Mouse (Mus musculus) kidney, postnatal 4 days (tissue): ENCODE measurements at regions not wholly inside any gene's neighbourhood (a gene's known extent, or its start where the extent isn't known, plus 50 kb on each side); places are given as distances from the start of the nearest gene placed in this dataset.

ENCODE experiments used
- DNase-seq, 2 experiments: peaks; one replicate each; pipeline ENCODE4 v3.0.0; 2021; ENCODE audit warnings: mixed read lengths in 2 of 2

DNA sequence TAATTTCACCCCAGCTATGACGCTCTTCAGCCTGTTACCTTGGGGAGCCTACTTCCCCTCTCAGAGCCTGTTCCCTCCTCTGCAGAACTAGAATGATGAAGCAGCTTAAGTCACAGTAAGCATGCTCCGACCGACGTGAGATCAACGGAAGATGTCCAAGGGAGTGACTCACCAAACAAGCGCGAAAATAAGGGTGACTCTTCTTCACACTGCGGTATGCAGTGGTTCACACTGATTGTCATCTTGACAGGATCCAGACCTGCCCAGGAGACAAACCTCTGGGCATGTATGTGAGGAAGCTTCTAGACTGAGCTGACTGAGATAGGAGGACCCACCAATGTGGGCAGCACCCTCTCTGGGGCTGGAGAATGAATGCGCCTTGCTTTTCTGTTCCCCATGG lies 116.3 kb upstream of the Tpm1 start:
- no peak for DNase-seq

- no peak for DNase-seq
Measured at GRCm38 (mm10) chr9:67163746-67164145, 114.5 kb upstream of the Tpm1 start.

DNA sequence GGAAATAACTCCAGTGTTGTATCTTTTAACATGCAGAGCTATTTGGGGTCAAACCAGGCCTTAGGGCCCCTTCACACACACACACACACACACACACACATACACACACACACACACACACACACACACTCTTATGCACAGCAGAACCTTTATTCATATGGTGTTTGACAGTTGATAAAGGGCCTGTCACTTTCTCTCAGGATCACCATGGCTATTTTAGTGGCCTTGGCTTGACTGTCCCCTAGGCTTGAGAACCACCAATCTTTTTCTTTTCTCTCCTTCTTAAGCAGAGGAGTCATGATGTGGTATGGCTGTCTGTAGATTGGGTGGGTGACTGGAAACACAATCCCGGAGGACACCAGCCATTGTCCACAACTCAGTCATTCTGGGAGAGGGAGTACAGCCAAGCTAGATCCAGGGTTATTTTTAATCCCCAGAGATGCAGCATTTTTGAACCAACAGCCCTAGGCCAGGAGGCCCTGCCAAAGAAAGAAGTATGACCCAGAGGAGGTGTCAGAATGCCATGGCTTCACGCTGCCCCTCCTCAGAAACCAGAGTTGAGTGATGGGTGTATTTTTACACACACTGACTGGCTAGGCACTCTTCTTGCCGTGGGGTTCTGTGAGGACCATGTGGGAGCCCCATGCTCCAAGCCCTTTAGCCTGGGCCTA lies 111.7 kb upstream of the Tpm1 start:
- no peak for DNase-seq

DNA sequence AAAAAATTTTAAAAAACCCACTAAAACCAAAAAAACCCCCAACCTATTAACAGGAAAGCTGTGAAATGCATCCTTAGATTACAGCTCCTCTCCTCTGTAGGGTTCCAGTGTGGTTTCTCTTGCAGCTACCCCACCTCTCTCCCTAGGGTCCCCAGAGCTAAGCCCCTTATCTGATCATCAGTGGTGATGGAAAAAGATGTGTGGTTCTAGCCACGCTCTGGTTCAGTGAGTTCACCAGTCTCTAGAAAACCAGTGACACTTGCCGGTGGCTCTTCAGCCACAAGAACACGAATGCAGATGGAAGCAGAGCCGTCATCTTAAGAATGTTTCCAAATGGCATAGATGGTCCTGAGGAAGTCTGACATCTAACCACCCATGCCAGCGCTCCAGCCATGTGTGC lies 111.1 kb upstream of the Tpm1 start:
- no peak for DNase-seq

DNA sequence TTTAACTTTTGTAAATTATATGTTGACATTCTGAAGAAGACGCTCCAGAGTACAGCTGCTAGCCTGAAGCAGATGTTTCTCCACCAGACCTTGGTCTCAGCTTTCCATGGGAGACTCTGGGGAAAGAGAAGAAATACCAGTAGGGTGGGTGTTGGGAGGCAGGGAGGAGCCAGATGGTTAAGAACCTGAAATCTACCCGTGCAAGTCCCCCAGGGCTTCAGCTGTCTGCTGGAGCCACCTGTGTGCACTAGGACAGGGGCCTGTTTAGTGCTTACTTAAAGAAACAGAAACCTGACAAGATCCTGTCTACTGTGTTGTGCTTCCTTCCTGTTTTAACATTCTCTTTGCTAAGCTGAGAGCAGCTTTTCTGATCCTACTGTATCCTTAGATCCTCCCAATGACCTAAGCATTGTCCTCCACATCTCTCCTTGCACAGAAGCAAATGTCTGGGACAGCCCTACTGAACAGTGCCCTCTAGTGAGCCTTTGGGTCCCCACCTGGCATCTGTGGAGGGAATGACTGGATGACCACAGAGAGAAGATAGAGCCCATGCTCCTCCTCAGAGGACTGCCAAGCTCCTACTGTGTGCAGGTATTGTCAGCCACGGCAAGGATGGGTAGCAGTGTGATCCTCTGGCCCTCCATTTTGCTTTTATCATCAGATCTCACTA lies 107.5 kb upstream of the Tpm1 start:
- DNase-seq: peak; percentile 72 to 81

GRCm38 (mm10) chr9:67154062-67154461 lies 104.9 kb upstream of the Tpm1 start:
- no peak for DNase-seq

DNA sequence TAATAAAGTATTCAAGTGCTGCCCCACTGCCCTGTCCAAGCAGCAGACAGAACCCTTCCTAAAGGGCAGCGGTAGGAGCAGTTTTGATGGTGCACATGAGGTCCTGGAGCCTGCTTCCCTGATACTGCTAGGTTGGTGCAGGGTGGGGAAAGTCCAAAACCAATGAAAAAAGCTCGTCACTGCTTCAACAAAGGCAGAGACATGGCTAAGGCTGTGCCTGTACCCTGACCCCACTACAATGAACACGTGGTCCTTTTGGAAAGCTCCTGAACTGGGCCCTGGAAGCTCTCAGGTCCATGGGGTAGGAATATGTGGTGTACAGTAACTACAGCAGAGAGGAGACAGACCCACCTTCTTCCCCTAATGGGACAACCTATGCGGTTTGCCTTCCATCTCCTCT lies 104.1 kb upstream of the Tpm1 start:
- DNase-seq: no peak

DNA sequence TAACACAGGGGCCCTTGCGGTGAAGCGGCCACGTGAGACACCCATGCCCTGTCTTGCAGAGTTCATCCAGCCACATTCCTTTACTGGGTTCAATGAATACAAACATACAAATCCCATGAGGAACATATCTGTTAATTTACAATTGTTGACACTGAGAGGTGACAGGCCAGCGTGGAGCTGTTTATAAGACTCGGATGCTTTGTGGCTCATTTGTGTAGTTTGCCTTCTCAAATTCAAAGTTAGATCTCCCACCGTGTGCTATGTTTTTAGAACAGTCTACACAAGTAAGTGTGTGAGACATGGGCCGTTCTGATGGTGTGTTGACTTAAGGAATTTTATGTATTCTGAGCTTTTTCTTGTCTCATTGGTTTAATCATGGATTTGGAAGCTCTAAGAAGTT lies 98.5 kb upstream of the Tpm1 start:
- peak in 1 of 2 experiments; percentile 40 for DNase-seq

DNA sequence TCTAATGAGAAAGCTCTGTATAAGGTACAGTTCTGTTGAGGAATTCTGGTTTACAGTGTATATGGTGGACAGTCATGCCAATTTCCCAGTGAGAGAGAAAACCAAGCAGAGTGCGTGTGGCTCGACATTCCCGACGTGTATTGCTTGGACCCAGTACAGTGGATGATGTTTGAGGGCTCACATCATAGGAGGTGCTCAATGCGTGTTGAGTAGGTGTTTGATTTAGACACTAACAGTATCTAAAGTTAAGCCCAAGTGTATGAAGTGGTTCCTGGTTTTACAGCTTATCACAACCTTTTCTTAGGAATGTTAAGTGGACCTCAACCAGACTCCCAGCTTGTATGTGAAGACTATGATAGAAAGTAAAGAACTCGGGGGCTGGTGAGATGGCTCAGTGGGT lies 96.2 kb upstream of the Tpm1 start:
- DNase-seq: no peak

- DNase-seq: no peak
Measured at GRCm38 (mm10) chr9:67144511-67144910, 95.3 kb upstream of the Tpm1 start.

DNA sequence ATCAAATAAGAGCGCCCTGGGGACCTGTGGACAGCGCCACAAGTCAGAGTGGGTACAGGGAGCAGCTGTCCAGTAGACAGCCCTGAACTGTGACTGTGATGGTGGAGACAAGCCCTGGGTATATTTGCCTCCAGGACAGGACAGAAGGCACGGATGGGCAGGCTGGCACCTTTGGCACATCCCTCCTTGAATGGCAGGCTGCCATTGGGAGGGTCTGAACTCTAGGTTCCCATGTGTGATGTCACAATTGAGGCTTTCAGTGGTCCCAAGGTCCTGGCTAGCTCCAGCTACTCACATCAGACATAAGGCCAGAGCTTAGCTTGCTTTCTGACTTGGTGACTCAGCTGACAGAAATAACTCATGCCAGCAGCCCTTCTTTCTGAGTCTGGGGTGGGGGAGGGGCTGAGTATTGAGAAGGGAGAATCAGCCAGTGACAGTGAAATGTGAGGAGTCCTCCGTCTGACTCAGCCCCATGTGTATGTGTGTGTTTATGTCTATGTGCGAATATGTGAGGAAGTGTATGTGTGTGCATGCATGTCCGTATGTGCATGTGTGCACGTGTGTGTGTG lies 91.2 kb upstream of the Tpm1 start:
- peak in 1 of 2 experiments; percentile 25 for DNase-seq

DNA sequence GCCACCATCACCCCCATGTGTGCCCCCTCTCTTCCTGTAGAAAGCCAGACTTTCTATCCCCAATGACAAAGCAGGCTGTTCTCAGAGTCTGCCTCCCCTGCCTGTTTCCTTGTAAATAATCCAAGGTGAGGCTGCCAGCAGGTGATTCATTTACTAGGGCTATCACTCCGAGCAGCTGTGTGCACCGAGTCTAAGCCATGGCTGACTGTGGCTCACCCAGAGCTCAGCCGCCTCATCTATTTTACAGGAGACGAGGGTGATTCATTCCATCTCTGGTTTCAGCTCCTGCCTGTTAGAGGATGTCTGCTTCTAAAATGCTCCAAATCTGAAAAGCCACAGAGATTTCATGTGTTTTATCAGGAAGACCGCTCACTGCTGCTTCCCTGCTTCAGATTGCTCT lies 88.5 kb upstream of the Tpm1 start:
- peak; percentile 42 to 58 for DNase-seq

DNA sequence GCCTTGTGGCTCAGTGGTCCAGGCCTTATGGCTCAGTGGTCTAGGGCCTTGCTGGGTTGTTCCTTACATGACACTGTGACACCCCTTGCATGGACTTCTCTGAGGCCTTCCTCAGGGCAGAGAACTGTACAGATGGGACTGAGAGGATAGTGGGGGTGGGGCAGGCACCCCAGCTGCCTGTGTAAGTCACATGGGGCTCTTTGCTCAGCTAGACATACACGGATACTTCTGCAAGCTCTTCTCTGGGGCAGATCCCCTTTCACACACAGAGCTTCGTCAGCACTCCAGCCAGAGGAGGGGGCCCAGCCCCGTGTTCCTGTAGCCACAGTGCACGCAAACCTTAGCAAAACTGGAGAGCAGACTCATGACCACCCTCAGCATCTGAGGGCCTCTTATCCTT lies 87.9 kb upstream of the Tpm1 start:
- DNase-seq: peak in 1 of 2 experiments; percentile 34

DNA sequence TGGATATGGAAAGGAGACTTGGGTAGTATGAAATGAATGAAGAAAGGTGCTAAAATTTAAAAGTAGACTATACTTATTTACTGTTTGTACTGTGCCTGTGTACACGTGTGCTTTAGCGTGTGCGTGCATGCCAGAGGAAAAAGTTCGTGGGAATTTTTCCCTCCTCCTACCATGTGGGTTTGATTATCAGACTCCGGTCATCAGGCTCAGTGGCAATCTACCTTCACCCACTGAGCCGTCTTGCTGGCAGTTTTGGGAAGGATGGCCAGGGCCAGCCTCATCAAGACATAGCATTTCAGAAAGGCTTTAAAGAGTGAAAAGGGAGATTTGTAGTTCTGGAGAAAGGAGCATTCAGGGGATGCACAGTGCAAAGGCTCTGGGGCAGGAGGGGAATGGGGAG lies 87.0 kb upstream of the Tpm1 start:
- DNase-seq: no peak

DNA sequence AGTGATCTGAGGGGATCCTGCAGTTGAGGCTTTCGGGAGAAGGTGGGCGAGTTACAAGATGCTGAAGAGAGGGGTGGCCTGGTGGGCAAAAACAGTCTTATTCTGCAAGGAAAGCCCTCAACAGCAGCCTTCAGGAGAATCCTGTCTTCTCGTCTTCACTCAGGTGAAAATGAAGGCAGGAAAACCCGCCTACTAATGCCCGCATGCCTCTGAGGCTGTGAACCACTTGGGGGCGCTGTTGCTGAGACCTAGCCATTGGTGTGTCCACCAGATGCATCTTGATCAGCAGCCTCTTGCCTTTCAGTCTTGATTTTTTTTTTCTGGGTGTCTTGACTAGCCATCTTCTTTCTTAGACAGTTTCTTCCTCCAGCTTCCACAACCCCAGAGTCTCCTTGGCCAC lies 85.2 kb upstream of the Tpm1 start:
- DNase-seq: peak in 1 of 2 experiments; percentile 27

GRCm38 (mm10) chr9:67132370-67132769 lies 83.2 kb upstream of the Tpm1 start:
- no peak for DNase-seq

DNA sequence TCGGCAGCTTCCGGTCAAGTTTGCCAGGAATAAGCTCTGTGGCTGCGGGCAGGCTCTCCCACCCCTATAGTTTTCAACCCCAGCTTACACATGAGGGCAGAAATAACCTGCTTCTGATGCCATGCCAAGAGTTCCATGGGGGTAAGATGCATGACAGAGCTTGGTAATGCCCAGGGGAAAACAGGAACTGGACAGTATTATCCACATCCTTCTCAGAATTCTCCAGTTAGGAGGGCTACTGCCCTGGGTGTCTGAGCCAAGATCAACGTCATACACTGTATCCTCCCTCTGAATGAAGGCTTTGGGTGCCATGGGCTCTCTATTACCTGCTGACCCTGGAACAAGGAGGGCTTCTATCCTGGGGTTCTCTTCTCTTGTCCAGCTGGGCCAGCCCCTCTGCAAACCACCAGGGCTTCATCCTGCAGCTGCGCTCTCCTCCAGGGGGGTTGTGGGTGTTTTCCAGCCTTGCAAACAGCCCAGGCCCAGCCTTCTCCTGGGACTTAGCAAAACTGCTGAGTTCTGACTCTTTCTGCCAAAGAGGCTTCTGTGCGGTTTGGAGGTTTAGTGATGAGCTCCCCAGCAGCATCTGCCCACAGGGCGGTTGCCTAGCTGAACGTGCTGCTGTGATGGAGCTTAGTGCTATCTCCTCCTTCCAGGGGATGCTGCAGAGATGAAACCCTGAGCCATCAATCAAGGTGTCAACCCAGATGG lies 81.7 kb upstream of the Tpm1 start:
- no peak for DNase-seq

GRCm38 (mm10) chr9:67129891-67130290 lies 80.7 kb upstream of the Tpm1 start:
- DNase-seq: no peak

DNA sequence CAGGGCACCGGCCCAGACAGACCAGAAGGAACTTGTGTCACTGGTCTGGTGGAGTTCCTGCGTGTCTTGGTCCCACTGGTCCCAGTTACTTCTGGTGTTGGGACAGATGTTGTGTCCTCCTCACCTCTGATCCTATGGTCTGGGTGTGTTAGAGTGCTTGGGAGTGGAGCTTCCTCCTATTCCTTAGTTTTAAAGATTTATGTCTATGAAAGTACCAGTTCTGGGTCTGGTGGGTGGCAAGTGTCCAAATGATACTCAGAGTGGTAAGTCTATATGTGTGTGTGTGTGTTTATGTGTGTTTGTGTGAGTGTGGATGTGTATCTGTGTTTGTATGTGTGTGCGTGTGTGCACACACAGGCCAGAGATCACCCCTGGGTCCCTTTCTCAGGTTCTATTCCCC lies 79.9 kb upstream of the Tpm1 start:
- no peak for DNase-seq

DNA sequence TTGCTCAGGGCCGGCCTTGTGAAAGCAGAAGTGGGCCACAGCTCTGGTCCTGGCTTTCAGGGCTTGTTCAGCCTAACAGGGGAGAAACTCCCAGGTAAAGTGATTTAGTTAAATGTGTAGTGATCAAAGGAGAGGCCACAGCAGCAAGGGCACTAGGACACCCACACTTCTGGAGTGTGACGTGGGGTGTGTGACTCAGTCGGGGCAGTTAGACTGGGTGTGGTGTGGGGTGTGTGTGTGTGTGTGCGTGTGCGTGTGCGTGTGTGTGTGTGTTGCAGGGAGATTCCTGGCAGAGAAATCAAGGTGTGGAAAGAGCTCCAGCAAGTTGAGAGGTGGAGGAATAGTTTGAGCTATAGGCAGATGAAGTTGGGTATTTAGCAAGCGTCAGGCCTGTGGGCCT lies 72.5 kb upstream of the Tpm1 start:
- DNase-seq: no peak

GRCm38 (mm10) chr9:67118880-67119644 lies 69.9 kb upstream of the Tpm1 start:
- DNase-seq: no peak

DNA sequence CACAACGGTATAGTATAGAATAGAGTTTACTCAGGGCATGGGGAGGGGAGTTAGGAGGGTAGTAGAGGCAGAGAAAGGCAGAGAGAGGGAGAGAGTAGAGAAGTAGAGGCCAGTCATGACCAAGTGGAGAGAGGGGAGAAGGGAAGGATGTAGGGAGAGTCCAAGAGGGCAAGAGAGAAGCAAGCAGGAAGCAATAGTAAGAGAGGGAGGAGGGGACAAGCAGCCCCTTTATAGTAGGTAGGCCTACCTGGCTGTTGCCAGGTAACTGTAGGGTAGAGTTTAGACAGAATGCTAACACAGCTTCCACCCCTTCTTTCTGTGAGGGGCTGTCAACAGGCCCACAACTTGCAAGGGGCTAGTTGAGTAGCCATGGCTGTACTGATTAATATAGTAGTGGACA lies 69.2 kb upstream of the Tpm1 start:
- DNase-seq: no peak

- no peak for DNase-seq
Measured at GRCm38 (mm10) chr9:67117639-67118038, 68.4 kb upstream of the Tpm1 start.
